Mouse (Mus musculus): ENCODE measurements around the gene Lctl. TPM values are rescaled to one million over a fixed set of nuclear protein-coding genes. Genes with fewer than 3 reads are reported as not detected.
A peak's percentile ranks its signal among the peaks of the same experiment; 100 is the strongest.
"Not testable (repeated sequence)": the region's sequence is repeated elsewhere in the genome, so short reads cannot be mapped to it uniquely, and the experiment has no call there.

The Lctl gene
- polyA plus RNA-seq, 1 experiment from 2014 or later: 2.2 TPM

DNA sequence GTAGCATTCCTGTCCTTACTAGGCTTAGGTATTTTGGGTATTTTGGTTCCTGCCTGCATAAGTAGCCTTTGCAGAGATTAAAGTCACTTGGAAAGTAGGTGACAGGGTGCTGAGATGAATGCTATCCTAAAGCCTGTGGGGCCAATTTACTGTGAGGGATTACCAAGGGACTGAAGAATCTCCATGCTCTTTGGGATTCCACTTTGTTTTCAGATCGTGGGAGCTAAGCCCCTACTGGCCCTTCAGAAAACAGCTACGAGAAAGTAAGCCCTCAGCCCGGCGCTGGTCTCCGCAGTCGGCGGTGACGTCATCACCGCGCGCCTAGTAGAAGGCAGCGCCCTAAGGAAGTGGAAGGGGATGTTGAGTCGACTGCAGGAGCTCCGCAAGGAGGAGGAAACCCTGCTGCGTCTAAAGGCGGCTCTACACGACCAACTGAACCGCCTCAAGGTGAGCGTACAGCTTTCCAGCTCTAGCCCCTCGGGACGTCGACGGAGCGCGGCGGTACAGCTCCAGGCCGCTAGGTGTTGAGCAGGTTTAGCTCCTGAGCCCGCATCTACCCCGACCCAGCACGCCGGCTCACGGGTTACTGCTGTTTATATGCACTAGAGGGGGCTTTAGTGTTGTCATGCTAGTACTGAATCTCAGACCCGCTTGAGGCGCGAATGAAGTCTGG is 62.2 kb downstream of the Lctl start, which contains the start of gene Snapc5:
Gene Snapc5, plus strand, starts transcription at position 301 of the 673 bp plus-strand sequence.
- peak; percentile 84 for TF ChIP-seq CTCF (IDR thresholded peaks at IDR 0.05)
- DNase-seq (ENCODE audit: low read depth, low spot score): peak; percentile 61
- ChIA-PET POLR2A (interaction anchor here (0.7 to 1.1 kb wide), 2 partner anchors 75 to 95 kb away, joined by 3 to 5 read pairs; no protein-coding TSS in a partner anchor), CTCF (interaction anchor here (0.7 to 3.7 kb wide), 12 partner anchors 8 to 101 kb away, joined by 3 to 22 read pairs (median 4); partner anchors contain the start of gene Map2k1)
- ATAC-seq: peak; percentile 81
- H3K27me3 ChIP-seq: no peaks in the 10 kb centered on the region
- in situ Hi-C loops (cut with MboI; ENCODE audit: low pct_unique_long_range_greater_than_20kb): no loop called here

DNA sequence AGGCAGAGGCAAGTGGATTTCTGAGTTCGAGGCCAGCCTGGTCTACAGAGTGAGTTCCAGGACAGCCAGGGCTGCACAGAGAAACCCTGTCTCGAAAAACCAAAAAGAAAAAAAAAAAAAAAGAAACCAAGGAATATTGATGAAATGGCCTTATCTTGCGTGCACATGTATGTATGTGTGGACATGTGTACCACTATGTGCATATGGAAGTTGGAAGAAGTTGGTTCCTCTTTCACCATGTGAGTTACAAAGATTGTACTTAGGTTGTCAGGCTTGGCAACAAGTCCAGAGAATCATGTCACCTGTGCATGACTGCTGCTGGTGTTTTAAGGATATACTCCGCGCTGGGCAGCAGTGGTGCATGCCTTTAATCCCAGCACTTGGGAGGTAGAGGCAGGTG is 66.3 kb downstream of the Lctl start:
- in situ Hi-C loops (cut with MboI; ENCODE audit: low pct_unique_long_range_greater_than_20kb): loop anchor here (5.0 kb wide), 1 partner anchor 69 kb away; the partner anchor contains the start of gene Map2k1
- DNase-seq (ENCODE audit: low read depth, low spot score); H3K27me3 ChIP-seq; ATAC-seq; POLR2A ChIA-PET: not testable (repeated sequence)
- CTCF ChIA-PET: interaction anchor here (1.2 kb wide), 1 partner anchor 89 kb away, joined by 3 read pairs; no protein-coding TSS in a partner anchor

DNA sequence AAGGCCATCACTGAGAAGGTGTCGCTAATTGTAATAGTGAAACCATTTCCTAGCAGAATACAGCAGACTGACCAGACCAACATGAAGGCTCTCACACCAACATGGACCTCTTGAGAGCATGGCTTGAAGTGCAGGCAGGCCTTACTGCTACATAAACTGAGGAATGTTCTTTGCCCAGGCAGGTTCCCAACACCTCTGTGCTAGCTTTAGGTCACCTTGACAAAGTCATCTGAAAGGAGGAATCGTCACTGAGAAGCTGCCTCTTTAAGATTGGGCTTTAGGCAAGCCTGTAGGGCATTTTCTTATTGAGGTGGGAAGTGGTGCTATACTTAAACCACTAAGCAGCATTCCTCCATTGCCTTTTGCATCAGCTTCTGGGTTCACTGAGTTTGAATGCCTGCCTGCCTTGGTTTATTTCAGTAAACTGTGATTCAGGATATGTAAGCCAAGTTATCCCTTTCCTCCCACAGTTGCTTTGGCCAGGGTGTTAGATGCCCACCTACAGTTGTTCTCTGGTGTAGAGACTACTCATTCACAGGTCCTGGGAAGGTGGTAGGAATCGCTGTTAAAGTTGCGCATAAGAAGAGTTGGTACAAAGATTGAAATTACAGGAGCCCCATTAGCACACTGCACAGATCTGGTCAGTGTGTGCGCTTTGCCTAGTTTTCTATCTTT is 67.4 kb downstream of the Lctl start:
- ATAC-seq (no peak), DNase-seq (ENCODE audit: low read depth, low spot score) (no peak)
- ChIA-PET CTCF (interaction anchor here (1.2 kb wide), 1 partner anchor 88 kb away, joined by 3 read pairs; no protein-coding TSS in a partner anchor), POLR2A (interaction anchor here (0.6 kb wide), 1 partner anchor 824 kb away, joined by 4 read pairs; no protein-coding TSS in a partner anchor)
- no peak for TF ChIP-seq CTCF (IDR thresholded peaks at IDR 0.05)
- no peaks in the 10 kb centered on the region for H3K27me3 ChIP-seq
- in situ Hi-C loops (cut with MboI; ENCODE audit: low pct_unique_long_range_greater_than_20kb): loop anchor here (5.0 kb wide), 1 partner anchor 68 kb away; the partner anchor contains the start of gene Map2k1

Other genes with a start within 250 kb of the Lctl start
- gene Smad6, start 95.1 kb upstream of the Lctl start, polyA plus RNA-seq (2021): 28.2 TPM
- 35.4 TPM for gene Zwilch, start 56.0 kb downstream of the Lctl start, polyA plus RNA-seq (2021)
- 1,287 TPM for gene Rpl4, start 56.2 kb downstream of the Lctl start, polyA plus RNA-seq (2021)
- gene Snapc5, start 62.1 kb downstream of the Lctl start, polyA plus RNA-seq (2021): 23.8 TPM
- gene Uchl4, start 118.1 kb downstream of the Lctl start, polyA plus RNA-seq (2021): 10.3 TPM
- gene Map2k1, start 136.5 kb downstream of the Lctl start, polyA plus RNA-seq (2021): 115 TPM
- 50.2 TPM for gene Tipin, start 164.4 kb downstream of the Lctl start, polyA plus RNA-seq (2021)
- gene Dis3l, start 224.1 kb downstream of the Lctl start, polyA plus RNA-seq (2021): 21.8 TPM